Mouse (Mus musculus): ENCODE measurements around the gene Taok3.

DNA sequence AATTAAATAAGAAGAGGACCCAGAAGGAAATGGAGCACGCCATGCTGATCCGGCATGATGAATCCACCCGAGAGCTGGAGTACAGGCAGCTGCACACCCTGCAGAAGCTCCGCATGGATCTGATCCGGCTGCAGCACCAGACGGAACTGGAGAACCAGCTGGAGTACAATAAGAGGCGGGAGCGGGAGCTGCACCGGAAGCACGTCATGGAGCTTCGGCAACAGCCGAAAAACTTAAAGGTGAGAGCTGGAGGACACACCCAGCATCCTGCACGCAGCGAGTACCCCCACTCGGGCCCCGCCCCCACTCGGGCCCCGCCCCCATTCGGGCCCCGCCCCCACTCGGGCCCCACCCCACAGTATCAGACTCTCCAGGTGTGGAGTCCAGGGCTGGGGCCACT is 143.6 kb downstream of the Taok3 start:
- TF ChIP-seq CTCF (IDR thresholded peaks at IDR 0.05; ENCODE audit: extremely low read depth, insufficient read depth, low read length) (no peak), POLR2A (IDR thresholded peaks at IDR 0.05; ENCODE audit: extremely low read depth, insufficient read depth, low read length) (no peak)
